Mouse (Mus musculus) kidney, postnatal 25 days (tissue): ENCODE data around the gene Ip6k1.
A peak's percentile ranks its signal among the peaks of the same experiment; 100 is the strongest.
"Not testable (repeated sequence)": the region's sequence is repeated elsewhere in the genome, so short reads cannot be mapped to it uniquely, and the experiment has no call there.

Experiments
- DNase-seq, 2 experiments: peaks; one replicate each; pipeline ENCODE4 v3.0.0; 2021; ENCODE audit warnings: mixed read lengths in 2 of 2

Gene Ip6k1

GRCm38 (mm10) chr9:107982681-107983346, 19.5 kb upstream of the Ip6k1 start, which contains the start of gene Gm20661:
Gene Gm20661 (plus strand): TSS chr9:107983058.
- DNase-seq = peak; percentile 78 to 90

GRCm38 (mm10) chr9:107983421-107983890, 18.8 kb upstream of the Ip6k1 start:
- DNase-seq = peak; percentile 90 to 95

- peak in 1 of 2 experiments; percentile 36 for DNase-seq
Measured at GRCm38 (mm10) chr9:107984052-107984753, 18.1 kb upstream of the Ip6k1 start.

GRCm38 (mm10) chr9:107984754-107985055, 17.6 kb upstream of the Ip6k1 start:
- no peak for DNase-seq

- DNase-seq = peak; percentile 93 to 94
Measured at GRCm38 (mm10) chr9:107985131-107986119, 16.9 kb upstream of the Ip6k1 start, which contains the start of gene Inka1. Gene Inka1 (minus strand): TSS chr9:107985879.

- peak; percentile 86 to 87 for DNase-seq
Measured at GRCm38 (mm10) chr9:107986376-107986775, 15.9 kb upstream of the Ip6k1 start.

GRCm38 (mm10) chr9:107987950-107988349, 14.4 kb upstream of the Ip6k1 start:
- no peak for DNase-seq

GRCm38 (mm10) chr9:107992197-107992596, 10.1 kb upstream of the Ip6k1 start, which contains the start of gene Cdhr4:
Gene Cdhr4 (plus strand): TSS chr9:107992497.
- DNase-seq = no peak

GRCm38 (mm10) chr9:107993013-107993412, 9.3 kb upstream of the Ip6k1 start:
- no peak for DNase-seq

- no peak for DNase-seq
Measured at GRCm38 (mm10) chr9:107994464-107994863, 7.8 kb upstream of the Ip6k1 start.

GRCm38 (mm10) chr9:107995513-107995912, 6.8 kb upstream of the Ip6k1 start:
- DNase-seq = no peak

GRCm38 (mm10) chr9:107996049-107996448, 6.3 kb upstream of the Ip6k1 start, which contains the start of gene Gm20662:
Gene Gm20662 (plus strand): TSS chr9:107996349.
- DNase-seq = no peak

- DNase-seq = peak; percentile 44 to 68
Measured at GRCm38 (mm10) chr9:108002778-108003530, 653 bp downstream of the Ip6k1 start.

- no peak for DNase-seq
Measured at GRCm38 (mm10) chr9:108003531-108003890, 1.2 kb downstream of the Ip6k1 start.

- no peak for DNase-seq
Measured at GRCm38 (mm10) chr9:108008041-108008440, 5.7 kb downstream of the Ip6k1 start.

- DNase-seq = no peak
Measured at GRCm38 (mm10) chr9:108010385-108010784, 8.1 kb downstream of the Ip6k1 start.

- DNase-seq = not testable (repeated sequence)
Measured at GRCm38 (mm10) chr9:108013577-108013976, 11.3 kb downstream of the Ip6k1 start.

GRCm38 (mm10) chr9:108017127-108017526, 14.8 kb downstream of the Ip6k1 start:
- no peak for DNase-seq

- DNase-seq = no peak
Measured at GRCm38 (mm10) chr9:108020741-108021140, 18.4 kb downstream of the Ip6k1 start.

GRCm38 (mm10) chr9:108023216-108023615, 20.9 kb downstream of the Ip6k1 start:
- no peak for DNase-seq

- DNase-seq = no peak
Measured at GRCm38 (mm10) chr9:108026584-108026983, 24.3 kb downstream of the Ip6k1 start.

GRCm38 (mm10) chr9:108027867-108028266, 25.6 kb downstream of the Ip6k1 start:
- DNase-seq = peak in 1 of 2 experiments; percentile 6
